Mouse (Mus musculus) embryonic fibroblast, embryonic 13.5 days (primary cell): Measurements from ENCODE around the gene Dusp10.

Source experiments
- CTCF ChIP-seq: IDR thresholded peaks from 2 replicates; pipeline ENCODE4 v1.5.1; 2011; ENCODE audit warnings: mild to moderate bottlenecking, control low read depth, low read length, moderate library complexity, borderline replicate concordance; ENCODE audit not compliant: insufficient read depth
- POLR2A ChIP-seq: IDR thresholded peaks from 2 replicates; pipeline ENCODE4 v1.6.1; 2011; ENCODE audit warnings: low read depth, mild to moderate bottlenecking, control low read depth, low read length, moderate library complexity

- TF ChIP-seq POLR2A, result no peak
- TF ChIP-seq CTCF, result no peak
Observed at GRCm38 (mm10) chr1:184017606-184018005, 4.5 kb downstream of the Dusp10 start.
